Mouse (Mus musculus) liver, embryonic 15.5 days (tissue): ENCODE measurements around the gene Epb41l3. TPM values are rescaled to one million over a fixed set of nuclear protein-coding genes. Genes with fewer than 3 reads are reported as not detected.

Experiments used
- ATAC-seq: fragments of 200-750 bp; cut with Nextera tagmentation; 2 replicates; pipeline ENCODE4 v1.8.0; 2017; ENCODE audit warnings: moderate number of reproducible peaks, mild to moderate bottlenecking, moderate library complexity; ENCODE audit not compliant: insufficient read depth
- H3K27ac ChIP-seq: fragments of 300-500 bp; sonication (generic); replicated peaks from 2 replicates; pipeline ENCODE4 v1.5.1; 2015; ENCODE audit warnings: mild to moderate bottlenecking, inconsistent platforms
- H3K27me3 ChIP-seq: fragments of 300-500 bp; sonication (generic); 2 replicates; pipeline ENCODE4 v1.6.1; 2015; ENCODE audit warnings: mild to moderate bottlenecking, inconsistent platforms
- H3K36me3 ChIP-seq: fragments of 300-500 bp; sonication (generic); replicated peaks from 2 replicates; pipeline ENCODE4 v1.6.1; 2015; ENCODE audit warnings: moderate library complexity, mild to moderate bottlenecking, inconsistent platforms
- H3K4me1 ChIP-seq: fragments of 300-500 bp; sonication (generic); replicated peaks from 2 replicates; pipeline ENCODE4 v1.6.1; 2015; ENCODE audit warnings: inconsistent platforms
- H3K4me2 ChIP-seq: fragments of 300-500 bp; sonication (generic); 2 replicates; pipeline ENCODE4 v1.6.1; 2015; ENCODE audit warnings: moderate library complexity, mild to moderate bottlenecking, inconsistent platforms
- H3K4me3 ChIP-seq: fragments of 300-500 bp; sonication (generic); replicated peaks from 2 replicates; pipeline ENCODE4 v1.5.1; 2015; ENCODE audit warnings: mild to moderate bottlenecking, inconsistent platforms
- H3K9ac ChIP-seq: fragments of 300-500 bp; sonication (generic); 2 replicates; pipeline ENCODE4 v1.6.1; 2015; ENCODE audit warnings: moderate library complexity, mild to moderate bottlenecking, inconsistent platforms
- H3K9me3 ChIP-seq: fragments of 300-500 bp; sonication (generic); replicated peaks from 2 replicates; pipeline ENCODE4 v1.6.1; 2016; ENCODE audit warnings: inconsistent platforms
- WGBS: fragments of 180-500 bp; shearing (Covaris S2); methylation state at CpG from one replicate; pipeline ENCODE4 v1.1.7; 2015; ENCODE audit warnings: mixed read lengths; ENCODE audit not compliant: insufficient replicate concordance; 5-methylcytosine and 5-hydroxymethylcytosine counted together
- polyA plus RNA-seq: library from polyadenylated mRNA; unstranded; fragments of >200 nt; fragmentation: Nextera tagmentation; extraction: Ambion mirVana; gene quantifications from 2 replicates; pipeline ENCODE4 v1.2.1, GENCODE M21; 2015

Gene Epb41l3
- polyA plus RNA-seq, 1 experiment from 2014 or later = 7.3 TPM

DNA sequence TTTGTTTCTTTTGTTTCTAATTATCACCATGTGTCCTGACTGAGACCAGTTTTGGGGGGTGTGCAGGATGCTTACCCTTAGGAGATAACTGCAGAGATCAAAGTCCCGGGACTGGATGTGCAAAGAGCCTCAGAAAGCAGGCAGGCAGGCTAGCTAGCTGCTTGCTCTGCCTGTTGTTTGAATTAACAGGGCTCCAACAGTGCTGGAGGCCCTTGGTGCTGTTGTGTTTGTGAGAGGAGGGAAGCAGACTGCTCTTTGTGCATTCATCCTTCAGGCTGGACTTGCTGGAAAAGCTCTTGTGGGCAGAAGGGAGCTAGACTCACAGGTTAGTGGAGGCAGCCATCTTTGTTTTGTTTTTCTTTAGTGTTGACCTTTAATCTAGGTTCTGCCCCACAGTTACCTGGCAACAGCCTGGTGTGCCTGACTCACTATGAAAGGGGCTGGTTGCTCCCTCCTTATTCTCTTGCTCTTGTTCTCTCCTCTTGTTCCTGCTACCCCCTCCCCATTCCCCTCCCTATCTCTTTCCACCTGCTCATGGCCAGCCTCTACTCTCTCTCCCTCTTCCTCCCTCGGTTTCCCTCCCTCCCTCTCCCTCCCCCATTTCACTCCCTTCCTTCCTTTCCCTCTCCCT is 117.5 kb downstream of the Epb41l3 start:
- Histone ChIP-seq H3K9me3 (no peaks in the 10 kb centered on the region), H3K4me1 (no peaks in the 10 kb centered on the region), H3K4me2 (no peak overlapping the region), H3K27ac (no peak overlapping the region), H3K4me3 (no peak overlapping the region), H3K9ac (no peak overlapping the region), H3K27me3 (no peaks in the 10 kb centered on the region), H3K36me3 (no peaks in the 10 kb centered on the region)
- ATAC-seq = no peak
- 31% methylated on average over 2 of the region's 2 CpGs for WGBS

DNA sequence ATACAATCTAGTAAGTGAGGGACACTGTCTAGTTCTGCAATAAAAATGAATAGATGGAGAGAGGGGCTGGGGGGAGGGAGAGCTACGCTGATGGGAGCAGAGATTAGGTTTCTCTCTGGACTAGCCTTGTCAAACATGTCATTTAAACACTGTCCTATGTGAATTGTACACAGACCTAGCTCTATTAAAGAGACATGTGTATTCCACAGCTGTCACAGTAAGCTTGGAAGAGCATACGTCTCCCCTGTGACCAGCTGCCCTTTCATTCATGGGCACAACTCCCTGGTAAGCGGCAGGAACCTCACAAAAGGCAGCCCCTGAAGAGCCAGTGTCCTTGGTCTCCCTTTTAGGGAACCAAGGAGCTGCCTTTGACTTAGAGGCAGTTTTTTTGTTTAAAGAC is 119.1 kb downstream of the Epb41l3 start:
- Histone ChIP-seq H3K27me3 (no peaks in the 10 kb centered on the region), H3K9me3 (no peaks in the 10 kb centered on the region), H3K4me1 (no peaks in the 10 kb centered on the region), H3K36me3 (no peaks in the 10 kb centered on the region), H3K9ac (no peak overlapping the region), H3K4me3 (no peak overlapping the region), H3K27ac (no peak overlapping the region), H3K4me2 (no peak overlapping the region)
- ATAC-seq = no peak
- 40% methylated on average over 3 of the region's 3 CpGs for WGBS

DNA sequence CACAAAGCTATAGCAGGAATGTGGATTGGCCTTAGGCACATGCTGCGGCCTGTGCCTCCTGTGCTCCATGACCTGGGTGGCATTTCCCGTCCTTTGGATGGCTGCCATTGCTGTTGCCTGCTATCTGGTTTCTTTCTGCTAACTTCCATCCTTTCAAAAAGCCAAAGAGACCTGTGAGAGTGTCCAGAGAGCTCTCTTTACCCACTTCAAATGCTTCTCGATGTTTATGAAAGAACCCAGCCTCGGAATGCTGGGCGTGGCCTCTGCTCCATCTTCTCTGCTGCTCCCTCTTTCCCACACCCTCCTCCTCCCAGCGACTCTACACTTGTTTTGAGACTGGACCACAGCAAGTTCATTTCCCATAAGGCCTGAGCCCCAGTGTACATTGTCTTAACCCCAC is 120.3 kb downstream of the Epb41l3 start:
- WGBS = 67% methylated on average over 6 of the region's 6 CpGs
- no peak overlapping the region for H3K4me3 ChIP-seq
- no peak for ATAC-seq
- H3K27me3 ChIP-seq = no peaks in the 10 kb centered on the region
- H3K36me3 ChIP-seq = no peaks in the 10 kb centered on the region
- no peaks in the 10 kb centered on the region for H3K4me1 ChIP-seq
- H3K4me2 ChIP-seq = no peak overlapping the region
- no peaks in the 10 kb centered on the region for H3K9me3 ChIP-seq
- no peak overlapping the region for H3K9ac ChIP-seq
- H3K27ac ChIP-seq = no peak overlapping the region

DNA sequence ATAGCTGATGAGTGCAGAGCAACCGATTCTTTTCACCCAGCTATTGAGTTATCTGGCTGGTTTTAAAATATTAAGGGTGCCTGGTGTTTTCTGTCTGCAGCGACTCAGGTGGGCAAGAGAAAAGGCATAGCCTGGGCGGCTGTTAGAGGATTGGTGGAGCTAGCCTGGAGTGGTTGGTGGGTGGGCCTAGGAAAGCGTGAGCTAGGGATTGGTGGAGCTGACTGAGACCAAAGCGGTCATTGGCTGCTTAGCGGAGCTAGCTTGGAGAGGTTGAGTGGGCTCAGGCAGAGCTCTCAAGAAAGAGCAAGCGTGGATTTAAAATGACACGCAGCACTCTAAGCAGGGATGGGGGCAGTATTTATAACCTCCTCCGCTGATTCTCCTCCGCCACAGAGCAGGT is 121.2 kb downstream of the Epb41l3 start:
- Histone ChIP-seq H3K4me1 (no peaks in the 10 kb centered on the region), H3K27ac (no peak overlapping the region), H3K36me3 (no peaks in the 10 kb centered on the region), H3K9ac (no peak overlapping the region), H3K9me3 (no peaks in the 10 kb centered on the region), H3K27me3 (no peaks in the 10 kb centered on the region), H3K4me3 (no peak overlapping the region), H3K4me2 (no peak overlapping the region)
- 66% methylated on average over 10 of the region's 10 CpGs for WGBS
- no peak for ATAC-seq

DNA sequence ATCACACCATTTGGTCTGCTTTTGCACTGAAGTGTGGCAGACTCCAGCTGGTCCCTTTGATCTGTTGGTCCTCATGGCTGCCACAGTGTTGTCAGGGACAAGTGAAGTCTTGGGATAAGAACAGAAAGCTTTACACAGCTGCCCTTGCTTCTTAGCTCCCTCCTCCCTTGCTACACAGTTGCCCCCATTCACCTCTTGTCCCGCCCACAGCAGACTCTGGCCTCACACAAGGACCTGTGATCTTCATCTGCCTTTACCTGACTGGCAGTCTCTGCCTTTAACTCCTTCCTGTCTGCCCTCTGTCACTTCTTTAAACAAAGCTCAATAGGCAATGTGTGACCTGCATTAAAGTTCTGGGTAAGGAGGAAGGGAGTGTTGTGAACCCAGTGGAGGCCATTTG is 123.3 kb downstream of the Epb41l3 start:
- WGBS = 31% methylated on average over 1 of the region's 1 CpGs
- ATAC-seq = no peak

DNA sequence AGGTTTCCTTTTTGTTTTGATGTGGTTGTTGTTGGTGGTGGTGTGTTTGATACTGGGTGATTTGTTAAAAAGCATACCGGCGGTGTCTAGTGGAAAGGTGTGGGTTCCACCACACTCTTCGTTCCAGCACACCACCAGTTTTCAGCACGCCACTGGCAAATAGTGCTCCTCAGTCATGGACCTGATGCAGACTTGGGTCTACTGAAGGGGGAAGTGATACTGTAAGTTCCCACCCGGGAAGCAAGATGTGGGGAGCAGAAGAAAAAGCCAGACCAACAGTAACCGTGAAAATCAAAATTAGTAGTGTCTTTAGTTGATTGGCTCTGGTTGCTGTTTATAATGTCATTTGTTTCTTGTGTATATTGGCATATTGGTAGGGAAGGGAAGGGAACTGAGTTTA is 124.3 kb downstream of the Epb41l3 start:
- 55% methylated on average over 6 of the region's 6 CpGs for WGBS

More for the DNA sequence above, 123.3 kb downstream of the Epb41l3 start:
- H3K4me1 ChIP-seq = no peaks in the 10 kb centered on the region
- H3K9me3 ChIP-seq = no peaks in the 10 kb centered on the region
- H3K36me3 ChIP-seq = no peaks in the 10 kb centered on the region
- no peak overlapping the region for H3K27ac ChIP-seq
- no peak overlapping the region for H3K9ac ChIP-seq
- H3K4me2 ChIP-seq = no peak overlapping the region
- H3K4me3 ChIP-seq = no peak overlapping the region
- no peaks in the 10 kb centered on the region for H3K27me3 ChIP-seq

DNA sequence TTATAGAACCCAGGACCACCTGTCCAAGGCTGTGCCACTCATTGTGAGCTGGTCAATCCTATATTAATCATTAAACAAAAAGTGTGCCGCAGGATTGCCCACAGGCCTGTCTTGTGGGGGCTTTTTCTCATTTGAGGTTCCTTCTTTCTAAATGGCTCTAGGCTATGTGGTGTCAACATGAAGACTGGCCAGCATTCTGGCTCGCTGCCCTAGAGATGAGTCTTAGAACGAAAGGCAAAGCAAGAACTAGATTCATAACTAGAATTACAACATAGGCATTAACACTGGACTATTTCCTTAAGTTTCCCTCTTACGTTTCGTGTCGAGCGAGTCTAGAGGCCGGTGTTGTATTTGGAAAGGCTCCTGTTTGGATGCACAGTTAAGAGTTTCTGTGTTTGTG is 125.5 kb downstream of the Epb41l3 start:
- 73% methylated on average over 8 of the region's 8 CpGs for WGBS
- no peaks in the 10 kb centered on the region for H3K9me3 ChIP-seq
- no peak overlapping the region for H3K9ac ChIP-seq
- no peak for ATAC-seq
- no peaks in the 10 kb centered on the region for H3K27me3 ChIP-seq
- H3K4me2 ChIP-seq = no peak overlapping the region
- H3K4me1 ChIP-seq = no peaks in the 10 kb centered on the region
- H3K36me3 ChIP-seq = no peaks in the 10 kb centered on the region
- H3K4me3 ChIP-seq = no peak overlapping the region
- no peak overlapping the region for H3K27ac ChIP-seq

More for the DNA sequence above, 124.3 kb downstream of the Epb41l3 start:
- no peak overlapping the region for H3K4me2 ChIP-seq
- no peaks in the 10 kb centered on the region for H3K27me3 ChIP-seq
- H3K4me1 ChIP-seq = no peaks in the 10 kb centered on the region
- no peak for ATAC-seq
- H3K36me3 ChIP-seq = no peaks in the 10 kb centered on the region
- no peak overlapping the region for H3K9ac ChIP-seq
- H3K27ac ChIP-seq = no peak overlapping the region
- no peak overlapping the region for H3K4me3 ChIP-seq
- no peaks in the 10 kb centered on the region for H3K9me3 ChIP-seq

DNA sequence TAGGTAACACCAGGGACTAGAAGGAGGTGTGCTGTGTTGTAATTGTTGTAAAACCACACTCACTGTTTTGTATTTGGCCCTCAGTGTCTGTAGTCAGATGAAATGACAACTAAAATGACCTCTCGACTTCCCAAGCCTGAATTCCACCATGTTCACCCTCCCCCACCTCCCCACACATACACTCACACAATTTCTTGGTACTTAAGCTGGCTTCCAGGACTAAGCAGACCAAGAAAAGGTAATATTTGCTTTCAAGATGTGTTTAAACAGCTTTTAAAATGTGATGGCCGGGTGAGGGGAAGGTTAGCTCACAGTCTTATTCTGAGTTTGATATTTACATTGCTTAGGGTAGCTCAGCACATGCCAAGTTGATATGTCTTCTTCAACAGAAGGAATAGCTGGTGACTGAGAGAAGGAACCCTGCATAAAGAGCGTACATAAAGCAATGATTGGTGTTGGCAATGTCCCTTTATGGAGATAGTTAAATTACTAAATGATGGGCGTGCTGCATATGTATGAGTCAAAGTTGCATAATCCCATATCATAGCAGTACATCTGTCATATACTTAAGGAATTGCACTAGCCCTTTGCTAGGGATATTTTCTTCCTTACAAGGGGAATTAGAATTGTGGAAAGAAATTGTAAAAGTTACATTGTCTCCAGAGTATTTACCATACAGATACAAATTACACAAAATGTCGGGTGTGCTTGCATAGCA is 130.0 kb downstream of the Epb41l3 start:
- no peak for ATAC-seq

DNA sequence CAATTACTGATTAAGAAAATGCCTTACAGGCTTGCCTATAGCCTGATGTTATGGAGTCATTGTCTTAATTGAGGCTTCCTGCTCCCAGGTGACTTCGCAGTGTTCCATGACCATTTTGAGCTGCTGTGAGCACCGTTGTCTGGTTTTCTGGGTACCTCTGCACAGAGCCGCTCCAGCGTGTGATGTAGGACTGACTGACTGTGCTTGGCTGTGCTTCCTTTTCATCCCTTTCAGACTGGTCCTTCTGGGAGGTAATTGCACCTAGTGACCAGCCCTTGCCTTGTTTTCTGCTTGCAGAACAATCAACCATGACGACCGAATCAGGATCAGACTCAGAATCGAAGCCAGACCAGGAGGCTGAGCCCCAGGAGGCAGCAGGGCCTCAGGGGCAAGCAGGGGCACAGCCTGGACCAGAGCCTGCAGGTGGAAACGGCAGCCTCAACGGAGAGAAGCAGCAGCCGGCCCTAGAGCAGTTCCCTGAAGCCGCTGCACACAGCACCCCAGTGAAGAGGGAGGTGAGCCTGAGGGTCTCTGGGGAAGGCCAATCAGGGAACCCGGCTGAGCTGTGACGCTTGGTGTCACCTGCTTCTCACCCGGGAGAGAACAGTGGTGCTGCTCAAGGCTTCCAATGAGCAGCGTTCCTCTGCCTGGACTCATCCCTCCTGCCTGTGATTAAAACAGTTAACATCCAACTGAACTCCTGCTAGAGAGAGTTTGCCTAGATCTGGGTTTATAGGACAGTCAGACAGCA is 132.3 kb downstream of the Epb41l3 start:
- H3K27me3 ChIP-seq = no peaks in the 10 kb centered on the region
- 63% methylated on average over 15 of the region's 15 CpGs for WGBS
- ATAC-seq = no peak

More for the DNA sequence above, 130.0 kb downstream of the Epb41l3 start:
- WGBS = 54% methylated on average over 5 of the region's 5 CpGs
- Histone ChIP-seq H3K4me1 (no peaks in the 10 kb centered on the region), H3K27ac (no peak overlapping the region), H3K36me3 (no peaks in the 10 kb centered on the region), H3K4me3 (no peak overlapping the region), H3K9ac (no peak overlapping the region), H3K4me2 (no peak overlapping the region), H3K9me3 (no peaks in the 10 kb centered on the region), H3K27me3 (no peaks in the 10 kb centered on the region)

DNA sequence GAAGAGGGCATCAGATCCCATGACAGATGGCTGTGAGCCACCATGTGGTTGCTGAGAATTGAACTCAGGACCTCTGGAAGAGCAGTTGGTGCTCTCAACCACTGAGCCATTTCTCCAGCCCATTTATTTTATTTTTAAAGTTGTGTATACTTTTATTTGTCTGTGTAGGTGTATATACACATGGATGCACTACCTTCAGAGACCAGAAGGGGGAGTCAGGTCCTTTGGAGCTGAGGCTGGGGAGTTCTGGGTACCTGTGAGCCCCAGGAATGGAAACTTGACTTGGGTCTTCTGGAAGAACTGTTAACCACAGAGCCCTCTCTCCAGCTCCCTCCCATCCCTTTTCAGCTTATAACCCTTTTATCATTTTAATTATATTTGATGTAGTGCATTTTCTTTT is 135.6 kb downstream of the Epb41l3 start:
- Histone ChIP-seq H3K4me2 (no peak overlapping the region), H3K9me3 (no peaks in the 10 kb centered on the region), H3K27me3 (no peaks in the 10 kb centered on the region), H3K36me3 (no peaks in the 10 kb centered on the region), H3K27ac (no peak overlapping the region), H3K4me1 (no peaks in the 10 kb centered on the region), H3K9ac (no peak overlapping the region), H3K4me3 (no peak overlapping the region)
- no peak for ATAC-seq

More for the DNA sequence above, 132.3 kb downstream of the Epb41l3 start:
- Histone ChIP-seq H3K4me2 (no peak overlapping the region), H3K4me3 (no peak overlapping the region), H3K4me1 (no peaks in the 10 kb centered on the region), H3K36me3 (no peaks in the 10 kb centered on the region), H3K27ac (no peak overlapping the region), H3K9ac (no peak overlapping the region), H3K9me3 (no peaks in the 10 kb centered on the region)

DNA sequence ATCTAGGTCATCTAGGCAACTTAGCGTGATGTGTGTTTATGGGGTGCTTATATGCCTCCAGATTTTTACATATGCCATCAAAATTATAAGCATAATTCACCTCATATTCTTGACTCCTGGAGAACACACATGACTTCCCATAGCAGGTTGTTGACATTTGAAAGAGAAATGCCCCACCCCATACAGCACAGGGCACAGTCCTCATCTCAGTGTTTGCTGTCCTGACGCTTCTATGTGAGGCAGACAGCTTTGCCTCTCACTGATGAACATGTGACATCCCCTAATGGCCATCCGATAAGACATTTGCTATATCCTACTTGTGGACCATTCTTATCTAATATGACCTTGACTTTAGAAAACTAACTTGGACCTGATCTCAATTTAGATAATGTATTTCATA is 140.6 kb downstream of the Epb41l3 start:
- no peak overlapping the region for H3K27ac ChIP-seq
- no peak for ATAC-seq
- no peaks in the 10 kb centered on the region for H3K36me3 ChIP-seq
- H3K4me3 ChIP-seq = no peak overlapping the region
- no peaks in the 10 kb centered on the region for H3K9me3 ChIP-seq
- H3K27me3 ChIP-seq = no peaks in the 10 kb centered on the region
- no peaks in the 10 kb centered on the region for H3K4me1 ChIP-seq
- H3K9ac ChIP-seq = no peak overlapping the region
- no peak overlapping the region for H3K4me2 ChIP-seq
- 61% methylated on average over 3 of the region's 3 CpGs for WGBS
